Mouse (Mus musculus): ENCODE measurements around the gene Olfr54. TPM values are rescaled to one million over a fixed set of nuclear protein-coding genes. Genes with fewer than 3 reads are reported as not detected.
"Not testable (repeated sequence)": the region's sequence is repeated elsewhere in the genome, so short reads cannot be mapped to it uniquely, and the experiment has no call there.

Gene Olfr54
- not detected for total RNA-seq (2021)

GRCm38 (mm10) chr11:51013936-51014335 is at the start of gene Olfr54:
Gene Olfr54, plus strand, starts transcription at chr11:51014236.
- DNase-seq: no peak
- intact Hi-C loops (cut with DNase I): no loop called here

DNA sequence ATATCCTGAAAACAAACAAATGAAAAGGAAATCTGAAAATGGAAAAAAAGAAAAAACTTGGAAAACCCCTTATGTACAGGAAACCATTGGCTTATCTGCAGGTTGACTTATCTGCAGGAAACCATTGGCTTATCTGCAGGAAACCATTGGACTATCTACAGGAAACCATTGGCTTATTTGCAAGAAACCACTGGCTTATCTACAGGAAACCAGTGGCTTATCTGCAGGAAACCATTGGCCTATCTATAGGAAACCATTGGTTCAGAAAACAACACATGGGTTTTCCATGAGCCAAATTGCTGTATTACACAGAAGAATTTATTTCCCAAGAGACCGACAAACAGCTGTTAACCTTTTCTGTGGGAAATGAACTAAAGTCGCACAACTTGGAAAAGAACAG is 49.1 kb upstream of the Olfr54 start:
- DNase-seq: no peak
- intact Hi-C loops (cut with DNase I): no loop called here

GRCm38 (mm10) chr11:50966230-50966629 is 47.8 kb upstream of the Olfr54 start, which contains the start of gene Olfr1378:
Gene Olfr1378, plus strand, starts transcription at chr11:50966530.
- intact Hi-C loops (cut with DNase I): no loop called here
- no peak for DNase-seq

DNA sequence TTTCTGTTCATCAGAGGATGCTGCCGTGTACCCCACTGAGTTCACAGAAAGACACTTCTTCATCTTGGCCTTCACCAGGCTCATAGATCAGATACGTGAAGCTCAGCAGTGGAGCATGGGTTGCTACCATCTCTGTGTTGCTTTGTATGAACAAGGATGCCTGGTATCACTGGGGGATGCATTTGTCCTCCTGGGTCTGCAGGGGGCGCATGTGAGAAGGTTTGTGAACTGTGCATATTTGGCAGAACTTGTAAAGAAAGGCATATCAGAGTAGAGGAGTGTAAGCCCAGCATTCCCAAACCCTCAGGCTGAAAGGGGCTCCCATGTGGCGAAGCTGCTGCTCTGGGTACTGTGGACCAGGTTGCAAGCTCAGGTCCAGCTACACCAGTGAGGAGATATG is 36.8 kb upstream of the Olfr54 start:
- intact Hi-C loops (cut with DNase I): no loop called here
- DNase-seq: no peak

GRCm38 (mm10) chr11:50981667-50982066 is 32.4 kb upstream of the Olfr54 start, which contains the start of gene Olfr1377:
Gene Olfr1377, plus strand, starts transcription at chr11:50981967.
- intact Hi-C loops (cut with DNase I): no loop called here

GRCm38 (mm10) chr11:51003296-51003695 is 10.7 kb upstream of the Olfr54 start, which contains the start of gene Olfr51:
Gene Olfr51, plus strand, starts transcription at chr11:51003596.
- intact Hi-C loops (cut with DNase I): no loop called here
- no peak for DNase-seq

More at GRCm38 (mm10) chr11:50981667-50982066, 32.4 kb upstream of the Olfr54 start, which contains the start of gene Olfr1377:
- DNase-seq: no peak

- intact Hi-C loops (cut with DNase I): no loop called here
- peak; percentile 5 to 22 for DNase-seq
These were observed 2.2 kb upstream of the Olfr54 start for GRCm38 (mm10) chr11:51011821-51012220.

DNA sequence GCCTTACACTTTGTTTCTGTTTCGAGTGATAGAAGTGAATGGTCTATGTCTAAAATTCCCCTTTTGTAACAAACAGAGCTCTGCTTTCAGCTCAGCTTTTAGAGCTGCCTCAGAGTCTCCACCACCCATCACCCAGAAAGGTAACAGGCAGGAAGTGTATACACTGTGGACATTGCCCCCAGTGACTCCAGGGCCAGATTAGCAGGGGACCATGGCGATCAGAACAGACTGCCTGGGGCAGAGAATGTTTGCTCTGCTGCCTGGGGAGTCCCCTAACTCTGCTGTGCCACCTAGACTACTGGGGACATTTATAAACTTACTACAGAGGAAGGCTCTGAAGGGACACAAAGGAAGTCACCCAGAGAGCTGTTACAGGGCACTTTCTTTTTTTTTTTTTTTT is 2.3 kb downstream of the Olfr54 start:
- intact Hi-C loops (cut with DNase I): no loop called here
- no peak for DNase-seq

GRCm38 (mm10) chr11:51026811-51027210 is 12.8 kb downstream of the Olfr54 start:
- intact Hi-C loops (cut with DNase I); DNase-seq: not testable (repeated sequence)

DNA sequence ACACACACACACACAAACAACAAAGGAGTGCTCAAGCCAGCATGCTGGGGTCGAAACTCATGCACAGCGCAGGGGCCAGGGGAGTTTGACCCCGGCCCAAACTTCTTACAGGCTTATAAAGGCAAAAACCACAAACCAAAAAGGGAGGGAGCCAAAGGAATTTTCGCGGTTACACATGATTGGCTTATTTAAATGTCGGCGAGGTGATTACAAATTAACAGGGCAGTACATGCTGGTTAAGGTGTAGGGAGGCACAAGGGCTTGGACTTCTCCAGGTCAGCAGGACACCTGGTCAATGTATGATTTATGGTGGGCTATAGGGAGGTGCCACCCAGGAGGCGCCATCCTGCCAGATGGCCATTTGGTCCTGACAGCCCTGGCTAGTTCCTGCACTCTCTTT is 15.3 kb downstream of the Olfr54 start:
- not testable (repeated sequence) for DNase-seq

DNA sequence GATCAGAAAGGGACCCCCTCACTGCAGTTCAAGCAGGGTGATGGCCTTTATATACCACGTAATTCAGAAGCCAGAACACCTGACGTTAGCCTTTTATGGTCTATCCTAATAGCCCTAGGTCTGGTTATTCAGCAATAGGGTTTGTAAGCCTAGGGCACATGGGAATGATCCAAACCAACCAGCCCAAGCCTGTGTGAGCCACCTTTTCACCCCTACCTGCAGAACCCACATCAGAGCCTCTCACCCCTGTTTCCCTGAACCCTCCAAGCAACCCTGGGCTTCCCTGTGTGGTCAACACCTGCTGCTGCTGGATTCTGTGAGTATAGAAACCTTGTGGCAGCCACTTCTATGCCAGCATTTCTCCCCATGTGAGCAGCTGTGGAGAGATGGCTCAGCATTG is 16.2 kb downstream of the Olfr54 start:
- intact Hi-C loops (cut with DNase I): loop anchor here (10.0 kb wide), 1 partner anchor 585 kb away; no protein-coding TSS in a partner anchor
- DNase-seq: no peak

More for the DNA sequence above, 15.3 kb downstream of the Olfr54 start:
- intact Hi-C loops (cut with DNase I): not testable (repeated sequence)

DNA sequence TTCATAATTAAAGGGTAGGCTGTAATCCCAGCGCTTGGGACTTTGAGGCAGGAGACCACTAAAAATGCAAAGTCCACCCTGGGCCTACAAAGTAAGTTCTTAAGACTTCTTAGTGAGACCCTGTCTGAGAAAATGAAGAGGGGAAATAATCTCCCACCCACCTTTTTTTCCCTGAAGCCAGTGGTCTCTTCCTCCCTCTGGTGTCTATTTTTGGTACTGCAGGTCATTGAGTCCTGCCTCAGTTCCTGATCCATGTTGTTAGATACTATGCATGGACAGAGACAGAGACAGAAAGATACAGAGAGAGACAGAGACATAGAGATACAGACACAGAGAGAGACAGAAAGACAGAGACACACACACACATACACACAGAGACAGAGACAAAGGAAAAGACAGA is 18.8 kb downstream of the Olfr54 start:
- DNase-seq: peak; percentile 4 to 11
- intact Hi-C loops (cut with DNase I): loop anchor here (1.0 to 10.0 kb wide), 2 partner anchors 93 to 588 kb away; no protein-coding TSS in a partner anchor

DNA sequence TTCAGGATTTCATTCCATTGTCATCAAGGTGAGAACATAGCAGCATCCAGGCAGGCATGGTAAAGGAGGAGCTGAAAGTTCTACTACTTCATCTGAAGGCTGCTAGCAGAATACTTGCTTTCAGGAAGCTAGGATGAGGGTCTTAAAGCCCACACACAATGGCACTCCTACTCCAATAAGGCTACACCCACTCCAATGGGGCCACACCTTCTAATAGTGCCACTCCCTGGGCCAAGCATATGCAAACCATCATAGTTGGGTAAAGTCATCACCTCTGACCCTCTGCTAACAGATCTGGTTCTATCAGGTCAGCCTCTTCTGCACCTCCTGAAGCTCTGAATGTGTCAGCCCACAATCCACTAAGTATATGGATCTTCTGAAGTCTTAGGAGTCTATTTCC is 20.1 kb downstream of the Olfr54 start:
- DNase-seq: not testable (repeated sequence)
- intact Hi-C loops (cut with DNase I): loop anchor here (10.0 kb wide), 1 partner anchor 589 kb away; no protein-coding TSS in a partner anchor

GRCm38 (mm10) chr11:51035951-51036350 is 21.9 kb downstream of the Olfr54 start:
- DNase-seq: peak in 1 of 2 experiments; percentile 3
- intact Hi-C loops (cut with DNase I): loop anchor here (10.0 kb wide), 1 partner anchor 591 kb away; no protein-coding TSS in a partner anchor

- DNase-seq; intact Hi-C loops (cut with DNase I): not testable (repeated sequence)
These were observed 30.7 kb downstream of the Olfr54 start for GRCm38 (mm10) chr11:51044776-51045175.

- intact Hi-C loops (cut with DNase I); DNase-seq: not testable (repeated sequence)
These were observed 33.8 kb downstream of the Olfr54 start, which contains the start of gene Olfr1375 for GRCm38 (mm10) chr11:51047809-51048208. Gene Olfr1375, plus strand, starts transcription at chr11:51048109.

GRCm38 (mm10) chr11:51051678-51052077 is 37.6 kb downstream of the Olfr54 start:
- intact Hi-C loops (cut with DNase I): no loop called here
- DNase-seq: no peak

- no peak for DNase-seq
- intact Hi-C loops (cut with DNase I): no loop called here
These were observed 39.2 kb downstream of the Olfr54 start for GRCm38 (mm10) chr11:51053230-51053629.

- intact Hi-C loops (cut with DNase I): loop anchor here (2.0 kb wide), 2 partner anchors 128 to 232 kb away; partner anchors contain the start of genes Zfp354b and Zfp354c
- peak; percentile 70 for DNase-seq
These were observed 45.1 kb downstream of the Olfr54 start, which contains the start of gene Zfp354a for GRCm38 (mm10) chr11:51059151-51059571. Gene Zfp354a, plus strand, starts transcription at chr11:51059257.

- intact Hi-C loops (cut with DNase I): loop anchor here (2.0 kb wide), 2 partner anchors 129 to 233 kb away; partner anchors contain the start of genes Zfp354b and Zfp354c
- peak; percentile 1 to 5 for DNase-seq
These were observed 45.6 kb downstream of the Olfr54 start for GRCm38 (mm10) chr11:51059640-51060039.

DNA sequence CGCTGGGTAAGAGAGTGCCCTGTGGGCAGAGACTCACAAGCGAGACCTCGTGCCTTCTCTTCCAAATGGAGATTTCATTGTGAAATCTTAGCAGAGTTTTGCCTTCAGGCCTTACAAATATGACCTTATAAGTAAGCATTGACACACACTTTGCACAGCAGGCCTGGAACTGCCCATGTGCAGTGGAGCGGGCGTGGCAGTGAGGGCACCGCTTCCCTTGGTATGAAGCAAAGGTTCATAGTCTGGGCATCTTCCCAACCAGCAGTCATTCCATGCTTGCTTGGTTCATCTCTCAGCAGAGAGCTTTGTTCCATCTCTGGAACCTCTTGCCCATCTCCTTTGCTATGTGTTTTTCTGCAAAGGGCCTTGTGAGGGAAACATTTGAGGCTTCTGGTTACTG is 46.9 kb downstream of the Olfr54 start:
- DNase-seq: no peak

GRCm38 (mm10) chr11:51063276-51063675 is 49.2 kb downstream of the Olfr54 start:
- intact Hi-C loops (cut with DNase I): no loop called here
- DNase-seq: no peak

More for the DNA sequence above, 46.9 kb downstream of the Olfr54 start:
- intact Hi-C loops (cut with DNase I): no loop called here
